Comparison of ENCODE assay signal across 10 mouse cellular contexts in genomic region chr2:135725362-135725761, GRCm38 (mm10).
DNase-seq lines count a peak whose midpoint lies in the region; ATAC-seq lines count a peak whose summit lies in the region.
"Had no signal": no experiment of that assay in that cellular context is flagged by ENCODE, and none has a peak within 500 bp of the region (broad histone marks: within the 10 kb centered on the region; RNA-seq: fewer than 3 reads in every experiment).

No protein-coding gene starts in this region.

- H3K27me3 ChIP-seq in liver, embryonic 16.5 days (ENCODE audit: control insufficient read depth, insufficient read depth, low read depth, low read length): no peaks in the 10 kb centered on the region

- WGBS in liver, embryonic 16.5 days (ENCODE audit: insufficient replicate concordance): 21% methylated on average over 4 of the region's 4 CpGs

- H3K4me3 ChIP-seq in liver, embryonic 16.5 days (ENCODE audit: low read depth, low read length): no peak overlapping the region
- H3K4me3 ChIP-seq: myocyte had no signal

- H3K4me2 ChIP-seq in liver, embryonic 16.5 days (ENCODE audit: low read depth, low read length): no peak overlapping the region

- no peaks in the 10 kb centered on the region for H3K9me3 ChIP-seq in liver, embryonic 16.5 days (replicated peaks; ENCODE audit: control insufficient read depth, low read length)

- peak overlapping the region; percentile 67 for H3K27ac ChIP-seq in liver, embryonic 16.5 days (ENCODE audit: low read length)

- H3K4me1 ChIP-seq in liver, embryonic 16.5 days (ENCODE audit: control insufficient read depth, low read depth, low read length): no peaks in the 10 kb centered on the region

- peak; percentile 56; the same call in 1 of the 2 replicates for ATAC-seq in liver, embryonic 16.5 days (ENCODE audit: low read depth)
- peak; percentile 58; the same call in 1 of the 2 replicates for ATAC-seq in monocyte, adult 5-6 weeks (replicated peaks; ENCODE audit: insufficient number of reproducible peaks, low FRiP score, low TSS enrichment, poor library complexity, severe bottlenecking)
- ATAC-seq in activated CD4-positive, CD25-positive, alpha-beta regulatory T cell, adult 4 months: no peak

- no peaks in the 10 kb centered on the region for H3K36me3 ChIP-seq in liver, embryonic 16.5 days (ENCODE audit: control insufficient read depth, insufficient read depth)
- H3K36me3 ChIP-seq: G1E had no signal

- peak; percentile 97 for DNase-seq in heart, adult 11 months
- DNase-seq in heart, postnatal 25 days (ENCODE audit: low spot score): no peak
- peak; percentile 22 to 57 for DNase-seq in kidney, postnatal 25 days
- DNase-seq in kidney, postnatal 4 days: no peak
- DNase-seq in spleen, postnatal 4 days (ENCODE audit: low spot score in 2 of 2): no peak

- intact Hi-C loops in heart, postnatal 25 days (cut with DNase I): loop anchor here (5.0 kb wide), 1 partner anchor 163 kb away; no protein-coding TSS in a partner anchor

- no peak overlapping the region for H3K9ac ChIP-seq in liver, embryonic 16.5 days (ENCODE audit: low read depth, low read length)

Comparison
In these comparisons a context has a peak if more than half of its experiments do, and no peak if none do; other contexts are left out.
1. DNase-seq: peak in heart, adult 11 months (single experiment) and kidney, postnatal 25 days (2 of 2); none in heart, postnatal 25 days (single experiment), kidney, postnatal 4 days (0 of 2) and spleen, postnatal 4 days (0 of 2).